Mouse (Mus musculus) embryonic facial prominence, embryonic 12.5 days (tissue): ENCODE measurements around the gene Psmb5. TPM values are rescaled to one million over a fixed set of nuclear protein-coding genes. Genes with fewer than 3 reads are reported as not detected.

Experiments
- ATAC-seq: fragments of 200-750 bp; cut with Nextera tagmentation; 2 replicates; pipeline ENCODE4 v1.8.0; 2017; ENCODE audit not compliant: insufficient number of reproducible peaks, insufficient read depth, low FRiP score, low TSS enrichment
- H3K27ac ChIP-seq: fragments of 300-500 bp; sonication (generic); 2 replicates; pipeline ENCODE4 v1.5.1; 2016; ENCODE audit warnings: mild to moderate bottlenecking
- H3K27me3 ChIP-seq: fragments of 300-500 bp; sonication (generic); 2 replicates; pipeline ENCODE4 v1.6.1; 2016; ENCODE audit warnings: mild to moderate bottlenecking, moderate library complexity
- H3K36me3 ChIP-seq: fragments of 300-500 bp; sonication (generic); 2 replicates; pipeline ENCODE4 v1.6.1; 2016; ENCODE audit warnings: mild to moderate bottlenecking
- H3K4me1 ChIP-seq: fragments of 300-500 bp; sonication (generic); 2 replicates; pipeline ENCODE4 v1.6.1; 2016
- H3K4me2 ChIP-seq: fragments of 300-500 bp; sonication (generic); replicated peaks from 2 replicates; pipeline ENCODE4 v1.6.1; 2016; ENCODE audit warnings: mild to moderate bottlenecking, moderate library complexity
- H3K4me3 ChIP-seq: fragments of 300-500 bp; sonication (generic); 2 replicates; pipeline ENCODE4 v1.5.1; 2016; ENCODE audit warnings: mild to moderate bottlenecking
- H3K9ac ChIP-seq: fragments of 300-500 bp; sonication (generic); 2 replicates; pipeline ENCODE4 v1.6.1; 2016; ENCODE audit warnings: mild to moderate bottlenecking, moderate library complexity
- H3K9me3 ChIP-seq: fragments of 300-500 bp; sonication (generic); 2 replicates; pipeline ENCODE4 v1.6.1; 2016; ENCODE audit warnings: mild to moderate bottlenecking, moderate library complexity
- WGBS: fragments of 180-500 bp; shearing (Covaris S2); methylation state at CpG from one replicate; pipeline ENCODE4 v1.1.7; 2016; 5-methylcytosine and 5-hydroxymethylcytosine counted together
- polyA plus RNA-seq: library from polyadenylated mRNA; unstranded; fragments of >200 nt; fragmentation: Nextera tagmentation; extraction: Ambion mirVana; gene quantifications from 2 replicates; pipeline ENCODE4 v1.2.1, GENCODE M21; 2016

The Psmb5 gene
- polyA plus RNA-seq, 1 experiment from 2014 or later: 381 TPM

DNA sequence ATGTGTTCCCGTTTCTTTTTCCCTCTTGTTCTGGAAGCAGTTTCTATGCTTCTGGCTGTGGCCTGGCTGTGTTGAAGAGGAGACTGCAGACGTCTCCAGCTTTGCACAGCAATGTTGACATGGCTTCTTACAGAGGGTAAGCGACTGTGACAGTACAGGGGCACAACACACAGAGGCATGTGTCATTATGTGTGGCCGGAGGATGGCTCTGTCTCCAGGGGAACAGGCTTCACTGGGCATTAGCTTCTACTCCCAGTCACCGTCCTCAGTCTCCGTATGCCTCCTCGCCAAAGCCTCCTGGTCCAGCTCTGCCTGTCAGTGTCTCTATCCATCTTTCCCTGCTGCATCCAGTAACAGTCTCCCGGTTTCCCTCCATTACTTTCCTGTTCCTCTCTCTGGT lies 10.6 kb downstream of the Psmb5 start:
- WGBS: 55% methylated on average over 8 of the region's 8 CpGs
- Histone ChIP-seq H3K36me3 (peaks cover 8% of the 10 kb centered on the region; the same call in 1 of the 2 replicates), H3K9ac (no peak overlapping the region), H3K27ac (no peak overlapping the region), H3K4me3 (no peak overlapping the region), H3K4me2 (no peak overlapping the region), H3K4me1 (peaks cover 9% of the 10 kb centered on the region), H3K27me3 (no peaks in the 10 kb centered on the region), H3K9me3 (no peaks in the 10 kb centered on the region)
- no peak for ATAC-seq

DNA sequence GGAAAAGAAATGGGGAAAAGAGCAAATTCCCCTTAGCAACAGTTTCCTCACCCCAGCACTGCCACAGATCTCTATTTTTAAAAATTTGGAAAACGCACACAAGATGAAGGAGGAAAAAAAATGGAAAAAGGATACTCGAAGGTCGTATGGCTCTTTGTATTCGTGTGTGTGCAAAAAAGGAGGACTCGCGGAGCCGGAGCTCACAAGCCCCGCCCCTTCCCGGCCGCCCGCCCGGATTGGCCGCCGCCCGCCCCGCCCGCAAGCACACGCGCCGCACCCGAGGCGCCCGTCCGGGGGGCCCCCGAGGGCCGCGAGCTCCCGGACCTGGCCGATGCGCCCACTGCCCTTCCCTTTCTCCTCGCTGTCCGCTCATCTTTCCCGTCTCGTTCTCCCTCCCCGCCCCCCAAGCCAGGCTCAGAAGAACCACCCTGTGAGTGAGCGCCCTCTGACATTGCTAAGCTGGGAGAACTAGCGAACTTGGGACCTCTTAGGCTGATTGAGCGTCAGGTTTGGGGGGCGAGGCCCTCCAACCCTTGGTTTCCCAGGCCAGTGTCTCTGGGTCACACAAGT lies 12.0 kb downstream of the Psmb5 start, which contains the start of gene 4931414P19Rik:
TSS of gene 4931414P19Rik (minus strand) at position 242 of the 570 bp plus-strand sequence.
- H3K27me3 ChIP-seq: no peaks in the 10 kb centered on the region
- no peaks in the 10 kb centered on the region for H3K36me3 ChIP-seq
- H3K4me2 ChIP-seq: peak within 1 kb of the TSS; percentile 51
- peaks cover 10% of the 10 kb centered on the region for H3K4me1 ChIP-seq
- peak within 1 kb of the TSS; percentile 42 for H3K4me3 ChIP-seq
- H3K27ac ChIP-seq: peak within 1 kb of the TSS; percentile 69
- H3K9ac ChIP-seq: peak within 1 kb of the TSS; percentile 34
- ATAC-seq: no peak
- H3K9me3 ChIP-seq: no peaks in the 10 kb centered on the region
- WGBS: 2% methylated on average over 39 of the region's 39 CpGs

DNA sequence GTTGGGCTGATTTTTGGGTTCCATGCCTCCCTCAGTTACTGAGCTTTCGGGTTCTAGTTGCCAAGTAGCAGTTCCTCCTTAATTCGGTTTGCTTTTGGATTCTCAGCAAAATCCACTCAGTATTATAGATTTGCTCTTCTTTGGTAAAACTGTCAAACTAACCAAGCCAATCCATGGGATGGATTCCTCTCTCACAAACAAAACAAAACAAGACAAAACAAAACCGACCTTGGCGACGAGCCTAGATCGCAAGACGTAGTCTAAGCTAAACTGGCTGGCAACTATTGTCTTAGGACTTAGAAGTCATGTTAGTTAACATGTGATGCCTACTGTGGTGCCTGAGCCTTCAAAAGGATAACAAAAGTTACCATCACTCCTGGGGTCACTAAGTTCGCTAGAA lies 14.1 kb downstream of the Psmb5 start:
- no peak overlapping the region for H3K9ac ChIP-seq
- WGBS: 84% methylated on average over 8 of the region's 8 CpGs

DNA sequence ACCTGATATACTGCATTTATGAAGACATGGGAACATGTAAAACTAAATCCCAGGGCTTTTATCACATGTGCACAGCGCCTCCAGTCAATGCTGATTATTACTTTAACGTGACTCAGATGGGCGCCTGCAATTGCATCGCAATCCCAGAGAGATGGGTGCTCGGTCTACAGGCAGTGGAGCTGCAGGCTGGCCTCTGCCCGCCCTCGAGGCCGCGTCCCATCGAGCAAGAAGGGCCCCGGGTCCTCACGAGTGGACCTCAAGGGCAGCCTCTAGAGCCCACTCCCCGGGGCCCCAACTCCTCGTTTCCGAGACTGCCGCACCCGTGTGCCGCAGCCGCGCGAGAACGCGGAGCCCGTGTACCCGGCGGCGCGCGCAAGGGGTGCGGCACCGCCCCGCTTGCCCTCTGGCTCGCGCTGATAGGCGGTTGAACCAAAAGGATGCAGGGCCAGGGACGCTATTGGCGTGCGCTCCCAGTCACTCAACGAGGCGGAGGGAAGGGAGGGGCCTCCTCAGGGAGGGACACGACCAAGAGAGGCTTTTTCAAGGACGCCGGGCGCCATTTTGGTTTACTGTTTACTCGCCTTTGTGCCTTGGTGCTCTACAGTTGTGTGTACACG lies 14.7 kb downstream of the Psmb5 start:
- Histone ChIP-seq H3K36me3 (peaks cover 7% of the 10 kb centered on the region; the same call in 1 of the 2 replicates), H3K4me1 (peaks cover 10% of the 10 kb centered on the region), H3K4me3 (peak overlapping the region; percentile 62), H3K4me2 (peak overlapping the region; percentile 47), H3K27ac (peak overlapping the region; percentile 91), H3K9me3 (no peaks in the 10 kb centered on the region), H3K9ac (peak overlapping the region; percentile 70), H3K27me3 (no peaks in the 10 kb centered on the region)
- ATAC-seq: peak; percentile 97
- WGBS: under 1% methylated on average over 46 of the region's 46 CpGs

More for the DNA sequence above, 14.1 kb downstream of the Psmb5 start:
- H3K27ac ChIP-seq: peak overlapping the region; percentile 91; the same call in 1 of the 2 replicates
- H3K9me3 ChIP-seq: no peaks in the 10 kb centered on the region
- peak overlapping the region; percentile 62 for H3K4me3 ChIP-seq
- H3K4me2 ChIP-seq: peak overlapping the region; percentile 47
- H3K36me3 ChIP-seq: peaks cover 7% of the 10 kb centered on the region; the same call in 1 of the 2 replicates
- peaks cover 10% of the 10 kb centered on the region for H3K4me1 ChIP-seq
- no peaks in the 10 kb centered on the region for H3K27me3 ChIP-seq
- ATAC-seq: no peak

DNA sequence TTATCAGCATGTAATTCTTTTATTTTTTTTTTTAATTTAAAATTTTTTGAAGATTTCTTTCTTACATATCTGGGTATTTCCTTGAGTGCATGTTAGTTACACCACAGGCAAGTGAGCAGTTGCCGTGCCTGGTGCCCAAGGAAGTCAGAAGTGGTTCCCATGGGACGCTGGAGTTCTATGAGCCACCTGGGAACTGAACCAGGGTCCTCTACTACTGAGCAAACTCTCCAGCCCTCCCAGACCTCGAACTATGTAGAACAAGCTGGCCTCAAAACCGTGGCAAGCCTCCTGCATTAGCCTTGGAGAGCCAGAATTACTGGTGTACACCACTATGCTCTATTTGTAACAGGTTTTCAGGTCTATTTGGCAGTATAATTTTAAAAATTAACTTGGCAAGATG lies 15.2 kb downstream of the Psmb5 start:
- H3K9ac ChIP-seq: peak overlapping the region; percentile 70
- H3K36me3 ChIP-seq: peaks cover 7% of the 10 kb centered on the region; the same call in 1 of the 2 replicates
- H3K4me2 ChIP-seq: peak overlapping the region; percentile 47
- peak overlapping the region; percentile 91 for H3K27ac ChIP-seq
- H3K9me3 ChIP-seq: no peaks in the 10 kb centered on the region
- 51% methylated on average over 4 of the region's 4 CpGs for WGBS
- H3K4me3 ChIP-seq: peak overlapping the region; percentile 62
- no peak for ATAC-seq
- no peaks in the 10 kb centered on the region for H3K27me3 ChIP-seq
- H3K4me1 ChIP-seq: peaks cover 10% of the 10 kb centered on the region

DNA sequence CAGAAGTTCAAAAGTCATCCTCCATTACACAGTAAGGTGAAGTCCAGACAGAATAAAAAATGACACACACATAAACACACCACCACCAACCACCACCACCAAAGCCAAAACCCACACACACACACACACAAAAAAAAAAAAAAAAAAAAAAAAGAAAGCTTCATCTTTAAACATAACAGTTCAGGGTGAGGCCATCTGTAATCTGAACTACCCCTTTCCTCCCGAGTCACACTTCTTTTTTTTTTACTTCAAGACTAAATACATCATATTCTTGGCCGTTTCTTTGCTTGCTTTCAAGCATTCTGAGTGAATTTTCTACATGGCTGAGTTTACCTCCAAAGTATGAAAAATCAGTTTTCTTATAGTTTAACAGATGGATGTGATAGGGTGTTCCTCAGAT lies 16.2 kb downstream of the Psmb5 start:
- Histone ChIP-seq H3K4me1 (peaks cover 10% of the 10 kb centered on the region), H3K4me2 (no peak overlapping the region), H3K27me3 (no peaks in the 10 kb centered on the region), H3K9me3 (no peaks in the 10 kb centered on the region), H3K4me3 (no peak overlapping the region), H3K27ac (no peak overlapping the region), H3K9ac (no peak overlapping the region), H3K36me3 (peaks cover 7% of the 10 kb centered on the region; the same call in 1 of the 2 replicates)
- no peak for ATAC-seq
- WGBS: 57% methylated on average over 2 of the region's 2 CpGs

DNA sequence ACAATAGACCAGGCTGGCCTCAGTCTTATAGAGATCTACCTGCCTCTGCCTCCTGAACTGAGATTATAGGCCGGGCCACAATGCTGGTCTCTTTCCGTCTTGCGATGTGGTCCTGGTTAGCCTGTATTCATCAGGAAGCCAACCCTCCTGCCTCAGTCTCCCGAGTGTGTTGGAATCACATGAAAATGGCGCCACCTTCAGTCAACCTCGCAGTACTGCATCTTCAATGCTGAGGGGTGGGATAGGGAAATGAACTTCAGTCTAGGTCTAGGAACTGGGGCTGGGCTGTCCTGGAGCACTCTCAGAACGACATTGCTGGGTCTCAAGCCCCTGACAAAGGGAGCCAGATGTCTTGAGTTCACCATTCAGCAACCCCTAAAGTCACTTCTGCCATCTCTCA lies 20.7 kb downstream of the Psmb5 start:
- H3K4me3 ChIP-seq: no peak overlapping the region
- no peaks in the 10 kb centered on the region for H3K27me3 ChIP-seq
- H3K9me3 ChIP-seq: no peaks in the 10 kb centered on the region
- WGBS: 81% methylated on average over 7 of the region's 7 CpGs
- H3K4me2 ChIP-seq: no peak overlapping the region
- H3K9ac ChIP-seq: no peak overlapping the region
- H3K36me3 ChIP-seq: peaks cover 19% of the 10 kb centered on the region
- ATAC-seq: no peak
- H3K4me1 ChIP-seq: no peaks in the 10 kb centered on the region
- no peak overlapping the region for H3K27ac ChIP-seq

DNA sequence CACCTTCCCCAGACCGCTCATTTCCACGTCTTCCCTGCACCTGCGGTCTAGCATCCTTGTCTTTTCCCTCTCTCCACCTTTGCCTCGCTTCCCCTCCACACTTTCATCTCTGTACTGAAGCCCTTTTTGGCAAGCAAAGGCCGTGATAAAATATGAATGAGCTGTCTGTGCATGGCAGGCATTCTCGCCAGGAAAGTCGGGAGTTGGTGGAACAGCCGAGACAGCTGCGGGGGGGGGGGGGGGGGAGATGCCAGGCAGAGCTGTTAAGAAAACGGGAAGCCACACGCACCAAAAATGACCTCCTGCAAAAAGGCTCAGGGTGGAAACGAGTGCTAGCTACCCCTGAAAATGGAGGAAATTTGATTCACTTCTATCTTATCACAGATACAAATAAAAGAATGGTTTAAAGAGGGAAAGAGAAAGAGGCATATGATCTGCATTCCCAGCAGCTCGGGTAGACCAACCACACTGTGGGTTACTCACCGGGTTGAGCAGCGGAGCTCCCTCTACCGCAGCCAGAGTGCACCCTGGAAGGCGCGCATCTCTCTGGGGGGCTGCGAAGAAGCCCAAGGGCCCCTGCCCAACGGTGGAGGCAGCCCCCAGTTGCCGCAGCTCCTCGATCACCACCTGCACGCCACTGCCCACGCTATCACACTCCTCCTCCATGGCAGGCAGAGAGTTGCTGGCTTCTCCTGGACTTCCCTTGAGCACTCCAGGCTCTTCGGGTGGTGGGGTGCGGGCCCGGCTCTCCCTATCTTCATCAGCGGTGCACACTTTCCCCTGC lies 23.0 kb downstream of the Psmb5 start:
- no peak overlapping the region for H3K27ac ChIP-seq
- no peaks in the 10 kb centered on the region for H3K27me3 ChIP-seq
- WGBS: 63% methylated on average over 28 of the region's 28 CpGs
- H3K4me2 ChIP-seq: no peak overlapping the region
- no peaks in the 10 kb centered on the region for H3K9me3 ChIP-seq
- ATAC-seq: no peak
- peaks cover 26% of the 10 kb centered on the region for H3K36me3 ChIP-seq
- no peak overlapping the region for H3K4me3 ChIP-seq
- no peaks in the 10 kb centered on the region for H3K4me1 ChIP-seq
- H3K9ac ChIP-seq: no peak overlapping the region

DNA sequence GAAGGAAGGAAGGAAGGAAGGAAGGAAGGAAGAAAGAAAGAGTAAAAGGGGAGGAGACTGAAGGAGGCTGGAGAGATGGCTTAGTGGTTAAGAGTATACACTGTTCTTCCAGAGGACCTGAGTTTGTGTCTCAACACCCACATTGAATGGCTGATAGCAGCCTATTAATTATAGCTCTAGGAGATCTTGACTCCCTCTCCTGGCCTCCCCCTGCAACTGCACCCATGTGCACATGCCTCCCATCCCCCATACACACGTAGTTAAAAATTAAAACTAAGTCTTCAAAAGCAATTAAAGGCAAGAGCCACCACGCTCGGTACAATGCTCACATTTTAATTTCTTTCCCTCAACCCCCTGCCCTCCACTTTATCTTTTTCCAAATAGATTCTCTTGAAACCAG lies 23.8 kb downstream of the Psmb5 start:
- Histone ChIP-seq H3K9ac (no peak overlapping the region), H3K4me3 (no peak overlapping the region), H3K4me2 (no peak overlapping the region), H3K27ac (no peak overlapping the region), H3K36me3 (peaks cover 21% of the 10 kb centered on the region), H3K4me1 (no peaks in the 10 kb centered on the region), H3K9me3 (no peaks in the 10 kb centered on the region), H3K27me3 (no peaks in the 10 kb centered on the region)
- no peak for ATAC-seq
- WGBS: 95% methylated on average over 3 of the region's 3 CpGs

DNA sequence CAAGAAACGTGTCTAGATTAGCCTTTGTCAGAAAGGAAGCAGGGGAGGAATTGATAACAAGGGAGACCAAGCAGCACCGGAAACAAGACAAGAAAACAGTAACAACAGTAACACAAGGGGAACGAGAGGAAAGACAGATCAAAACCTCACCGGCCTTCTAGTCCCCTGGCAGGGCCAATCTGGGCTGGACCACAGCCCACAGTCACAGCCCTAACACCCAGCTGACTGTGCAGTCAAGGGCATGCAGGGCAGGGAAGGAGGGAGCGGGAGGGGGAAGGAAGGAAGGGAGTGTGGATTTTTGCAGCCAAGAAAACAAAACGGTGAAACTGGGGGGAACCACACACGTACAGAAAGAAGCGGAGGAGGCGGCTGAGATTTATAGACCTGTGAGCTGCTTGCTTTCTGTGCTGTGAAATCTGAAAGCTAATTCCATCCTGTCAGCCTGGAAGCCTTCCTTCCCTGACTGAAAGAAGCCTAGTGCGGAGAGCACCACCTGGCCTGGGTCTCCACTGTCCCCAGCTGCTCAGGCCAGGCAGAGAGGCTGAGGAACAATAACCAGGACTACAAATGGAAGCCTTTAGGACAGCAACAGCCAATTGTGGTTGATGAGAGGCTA lies 25.4 kb downstream of the Psmb5 start:
- H3K9me3 ChIP-seq: no peaks in the 10 kb centered on the region
- H3K36me3 ChIP-seq: peaks cover 18% of the 10 kb centered on the region
- no peak for ATAC-seq
- no peaks in the 10 kb centered on the region for H3K27me3 ChIP-seq
- WGBS: 74% methylated on average over 10 of the region's 10 CpGs
- no peaks in the 10 kb centered on the region for H3K4me1 ChIP-seq
- no peak overlapping the region for H3K4me3 ChIP-seq
- H3K4me2 ChIP-seq: no peak overlapping the region
- no peak overlapping the region for H3K9ac ChIP-seq
- 0 out of 2 replicates have a peak overlapping the region, but pooled peaks have one; percentile 25 for H3K27ac ChIP-seq

DNA sequence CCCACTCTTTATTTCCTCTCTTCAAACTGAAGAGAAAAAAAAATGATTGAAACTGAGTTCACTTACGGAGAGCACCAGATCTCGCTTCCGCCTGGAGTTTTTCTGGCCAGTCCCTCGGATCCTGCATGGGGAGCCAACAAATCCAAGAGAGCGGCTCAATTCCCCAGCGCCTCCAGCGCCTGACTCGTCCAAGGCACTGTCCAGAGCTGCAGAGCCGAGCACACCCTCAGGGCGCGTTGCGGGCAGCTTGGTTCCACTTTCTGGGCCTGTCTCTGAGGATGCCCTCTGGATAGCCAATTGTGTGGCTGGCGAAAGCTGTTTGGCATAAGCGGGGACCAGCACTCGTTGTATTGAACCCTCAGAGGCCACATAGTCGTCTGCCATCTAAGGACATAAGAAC lies 26.8 kb downstream of the Psmb5 start:
- Histone ChIP-seq H3K9me3 (no peaks in the 10 kb centered on the region), H3K4me1 (no peaks in the 10 kb centered on the region), H3K36me3 (peaks cover 18% of the 10 kb centered on the region), H3K27me3 (no peaks in the 10 kb centered on the region), H3K9ac (no peak overlapping the region), H3K4me3 (no peak overlapping the region), H3K27ac (no peak overlapping the region), H3K4me2 (no peak overlapping the region)
- 89% methylated on average over 16 of the region's 16 CpGs for WGBS
- ATAC-seq: no peak
